Mouse (Mus musculus) stomach, embryonic 16.5 days (tissue): Measurements from ENCODE around the gene Morf4l1. TPM values are rescaled to one million over a fixed set of nuclear protein-coding genes. Genes with fewer than 3 reads are reported as not detected.
"Not testable (repeated sequence)": the region's sequence is repeated elsewhere in the genome, so short reads cannot be mapped to it uniquely, and the experiment has no call there.

ENCODE experiments used
- ATAC-seq: fragments of 200-750 bp; cut with Nextera tagmentation; 2 replicates; pipeline ENCODE4 v1.8.0; 2017; ENCODE audit warnings: moderate number of reproducible peaks, moderate TSS enrichment; ENCODE audit not compliant: insufficient read depth, low FRiP score
- H3K27ac ChIP-seq: fragments of 300-500 bp; sonication (generic); 2 replicates; pipeline ENCODE4 v1.5.1; 2014; ENCODE audit warnings: low read length
- H3K27me3 ChIP-seq: fragments of 300-500 bp; sonication (generic); 2 replicates; pipeline ENCODE4 v1.6.1; 2014; ENCODE audit warnings: low read length, control low read depth, mixed read lengths; ENCODE audit not compliant: control insufficient read depth, insufficient read depth
- H3K36me3 ChIP-seq: fragments of 300-500 bp; sonication (generic); 2 replicates; pipeline ENCODE4 v1.6.1; 2014; ENCODE audit warnings: low read length; ENCODE audit not compliant: control insufficient read depth, insufficient read depth
- H3K4me1 ChIP-seq: fragments of 300-500 bp; sonication (generic); 2 replicates; pipeline ENCODE4 v1.6.1; 2014; ENCODE audit warnings: low read length, control low read depth, mixed read lengths; ENCODE audit not compliant: control insufficient read depth, insufficient read depth
- H3K4me2 ChIP-seq: fragments of 300-500 bp; sonication (generic); 2 replicates; pipeline ENCODE4 v1.6.1; 2014; ENCODE audit warnings: low read depth, low read length, mixed read lengths
- H3K4me3 ChIP-seq: fragments of 300-500 bp; sonication (generic); replicated peaks from 2 replicates; pipeline ENCODE4 v1.5.1; 2014; ENCODE audit warnings: mild to moderate bottlenecking, low read length
- H3K9ac ChIP-seq: fragments of 300-500 bp; sonication (generic); 2 replicates; pipeline ENCODE4 v1.6.1; 2014; ENCODE audit warnings: low read length
- H3K9me3 ChIP-seq: fragments of 300-500 bp; sonication (generic); replicated peaks from 2 replicates; pipeline ENCODE4 v1.6.1; 2016; ENCODE audit warnings: low read length, control low read depth; ENCODE audit not compliant: control insufficient read depth
- whole genome bisulfite sequencing: fragments of 180-500 bp; shearing (Covaris S2); extraction: QIAGEN DNeasy Blood & Tissue Kit; methylation state at CpG from one replicate; pipeline ENCODE4 v1.1.7; 2014; 5-methylcytosine and 5-hydroxymethylcytosine counted together
- polyA plus RNA-seq: library from polyadenylated mRNA; unstranded; fragments of >200 nt; fragmentation: Nextera tagmentation; extraction: Ambion mirVana; gene quantifications from 2 replicates; pipeline ENCODE4 v1.2.1, GENCODE M21; 2015

Gene Morf4l1
- polyA plus RNA-seq, 1 experiment from 2014 or later, result 405 TPM

DNA sequence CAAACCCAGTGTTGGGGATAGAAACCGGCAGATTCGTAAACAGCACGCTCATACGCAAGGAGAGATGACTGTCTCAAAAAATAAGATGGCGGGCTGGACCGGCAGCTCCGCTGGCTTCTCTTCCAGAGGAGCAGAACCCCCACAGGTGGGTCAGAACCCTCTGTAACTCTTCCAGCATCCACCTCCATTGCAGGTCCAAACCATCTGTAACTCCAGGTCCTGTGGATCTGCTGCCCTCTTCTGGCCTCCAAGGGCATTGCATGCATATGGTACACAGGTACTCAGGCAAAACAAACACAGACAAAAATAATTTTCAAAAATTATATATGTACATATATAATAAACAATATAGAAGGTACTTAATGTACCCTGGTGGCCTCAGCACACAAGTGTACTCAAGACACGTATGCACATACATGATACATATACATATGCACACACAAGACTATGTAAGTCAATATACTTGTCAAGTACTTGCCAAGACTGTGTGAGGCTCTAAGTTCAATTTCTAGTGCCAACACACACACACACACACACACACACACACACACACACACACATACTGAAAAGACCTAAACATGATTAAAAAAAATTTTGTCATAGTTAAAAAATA is 37.6 kb downstream of the Morf4l1 start:
- Histone ChIP-seq H3K9me3 (no peaks in the 10 kb centered on the region), H3K4me3 (no peak overlapping the region), H3K4me1 (no peaks in the 10 kb centered on the region), H3K27ac (no peak overlapping the region), H3K9ac (no peak overlapping the region), H3K27me3 (no peaks in the 10 kb centered on the region), H3K4me2 (no peak overlapping the region), H3K36me3 (no peaks in the 10 kb centered on the region)
- ATAC-seq, result peak; percentile 29; the same call in 1 of the 2 replicates
- WGBS, result 57% methylated on average over 8 of the region's 8 CpGs

DNA sequence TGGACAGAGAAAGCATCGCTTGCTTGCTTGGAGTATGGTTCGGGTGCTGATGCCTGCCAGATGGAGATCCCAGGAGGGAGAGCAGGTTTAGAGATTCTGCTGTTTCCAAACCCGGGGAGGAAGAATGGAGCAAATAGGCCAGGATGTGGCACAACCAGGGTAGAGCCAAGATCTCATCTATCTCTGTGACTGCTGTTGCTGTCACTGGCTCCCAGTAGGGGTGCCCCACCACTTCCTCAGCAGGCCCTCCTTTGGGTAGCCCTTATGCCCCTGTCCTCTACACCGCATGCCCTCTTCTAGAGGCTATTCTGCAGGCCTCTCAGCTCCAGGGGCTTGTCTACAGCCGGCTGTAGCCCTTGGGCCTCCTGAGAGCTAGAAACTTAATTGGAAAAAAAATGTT is 38.4 kb downstream of the Morf4l1 start:
- no peak overlapping the region for H3K4me2 ChIP-seq
- H3K27me3 ChIP-seq, result no peaks in the 10 kb centered on the region
- 84% methylated on average over 5 of the region's 5 CpGs for WGBS
- no peaks in the 10 kb centered on the region for H3K9me3 ChIP-seq
- no peak for ATAC-seq
- H3K36me3 ChIP-seq, result no peaks in the 10 kb centered on the region
- no peak overlapping the region for H3K9ac ChIP-seq
- H3K27ac ChIP-seq, result no peak overlapping the region
- H3K4me1 ChIP-seq, result no peaks in the 10 kb centered on the region
- no peak overlapping the region for H3K4me3 ChIP-seq

DNA sequence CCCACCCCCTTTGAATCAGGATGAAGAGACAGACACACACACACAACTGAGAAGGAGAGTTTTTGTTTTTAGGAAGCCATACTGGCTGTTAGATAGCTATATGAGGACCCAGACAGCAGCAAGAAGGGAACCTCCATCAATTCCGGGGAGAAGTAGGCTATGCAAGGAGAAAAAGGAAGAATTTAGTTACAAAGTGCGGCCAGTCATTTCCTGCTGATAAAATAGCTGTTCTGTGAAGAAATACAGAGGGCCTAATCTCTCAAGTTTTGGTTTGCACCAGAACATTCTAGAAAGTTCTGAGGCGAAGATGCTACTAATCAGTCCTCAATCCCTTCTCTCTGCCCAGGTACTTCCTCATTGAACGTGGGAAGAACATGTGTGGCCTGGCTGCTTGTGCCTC is 39.2 kb downstream of the Morf4l1 start:
- WGBS, result 81% methylated on average over 4 of the region's 4 CpGs
- no peaks in the 10 kb centered on the region for H3K4me1 ChIP-seq
- no peak overlapping the region for H3K9ac ChIP-seq
- no peaks in the 10 kb centered on the region for H3K27me3 ChIP-seq
- H3K9me3 ChIP-seq, result no peaks in the 10 kb centered on the region
- ATAC-seq, result no peak
- H3K4me2 ChIP-seq, result no peak overlapping the region
- no peaks in the 10 kb centered on the region for H3K36me3 ChIP-seq
- no peak overlapping the region for H3K27ac ChIP-seq
- H3K4me3 ChIP-seq, result no peak overlapping the region

DNA sequence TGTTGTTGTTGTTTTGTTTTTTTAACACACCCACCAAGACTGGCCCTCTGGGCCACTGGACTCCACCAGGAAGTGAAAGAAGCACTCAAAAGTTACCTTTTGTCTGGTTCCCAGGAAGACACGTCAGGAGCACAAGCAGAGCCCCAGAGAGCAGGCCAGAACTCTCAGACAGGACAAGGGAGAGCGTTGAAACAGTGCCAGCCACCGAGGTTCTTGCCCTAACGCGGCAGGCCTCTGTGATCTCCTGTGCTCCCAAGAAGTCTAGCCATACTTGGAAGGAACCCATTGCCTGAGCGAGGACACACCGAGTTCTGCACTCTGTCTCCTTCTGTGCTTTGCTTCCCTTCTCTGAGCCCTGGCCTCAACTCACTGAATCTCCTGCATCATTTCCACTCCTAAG is 44.4 kb downstream of the Morf4l1 start:
- Histone ChIP-seq H3K36me3 (no peaks in the 10 kb centered on the region), H3K4me2 (no peak overlapping the region), H3K4me3 (no peak overlapping the region), H3K4me1 (peaks cover 4% of the 10 kb centered on the region; the same call in 1 of the 2 replicates), H3K9me3 (no peaks in the 10 kb centered on the region), H3K27ac (peak overlapping the region; percentile 2; the same call in 1 of the 2 replicates), H3K9ac (no peak overlapping the region), H3K27me3 (no peaks in the 10 kb centered on the region)
- no peak for ATAC-seq
- 81% methylated on average over 7 of the region's 7 CpGs for WGBS

DNA sequence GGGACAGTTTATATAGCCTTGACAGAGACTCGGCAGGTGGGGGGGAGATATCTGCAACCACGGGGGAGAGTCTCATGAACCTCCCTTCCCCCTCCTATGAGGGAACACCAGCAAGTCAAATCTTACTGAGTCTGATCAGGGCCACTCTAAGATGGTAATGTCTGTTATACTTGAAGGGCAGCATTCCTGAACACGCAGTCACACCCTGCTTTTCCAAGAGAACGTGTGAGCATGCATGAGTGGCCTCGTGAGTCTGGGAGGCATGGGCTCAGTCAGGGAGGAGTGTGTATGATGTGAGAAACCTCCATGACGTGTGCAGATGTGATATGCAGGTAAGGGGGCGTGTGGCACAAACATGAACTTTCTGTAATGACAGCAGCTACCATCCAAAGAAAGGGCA is 45.1 kb downstream of the Morf4l1 start:
- H3K9me3 ChIP-seq, result no peaks in the 10 kb centered on the region
- WGBS, result 56% methylated on average over 7 of the region's 7 CpGs
- peaks cover 4% of the 10 kb centered on the region; the same call in 1 of the 2 replicates for H3K4me1 ChIP-seq
- no peak overlapping the region for H3K4me2 ChIP-seq
- H3K27me3 ChIP-seq, result no peaks in the 10 kb centered on the region
- H3K27ac ChIP-seq, result peak overlapping the region; percentile 48
- no peak overlapping the region for H3K9ac ChIP-seq
- H3K4me3 ChIP-seq, result no peak overlapping the region
- peak; percentile 88; the same call in 1 of the 2 replicates for ATAC-seq
- H3K36me3 ChIP-seq, result no peaks in the 10 kb centered on the region

DNA sequence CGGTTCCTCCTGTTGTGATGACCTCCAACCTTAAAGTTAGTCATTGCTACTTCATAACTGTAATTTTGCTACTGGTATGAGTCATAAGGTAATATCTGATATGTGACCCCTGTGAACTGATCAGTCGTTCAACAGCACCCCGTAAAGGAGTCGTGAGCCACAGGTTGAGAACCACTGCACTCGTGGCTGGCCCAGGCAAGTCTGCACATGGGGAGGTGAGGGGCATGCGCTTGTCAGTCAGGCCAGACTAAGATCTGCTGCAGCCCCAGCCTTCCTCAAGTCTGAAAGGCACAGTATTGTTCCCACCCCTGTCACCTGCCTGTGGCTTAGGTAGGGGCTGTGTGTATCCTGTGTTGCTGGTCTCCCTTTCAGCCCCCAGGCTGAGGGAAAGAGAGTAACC is 45.8 kb downstream of the Morf4l1 start:
- Histone ChIP-seq H3K27me3 (no peaks in the 10 kb centered on the region), H3K4me2 (no peak overlapping the region), H3K9me3 (no peaks in the 10 kb centered on the region), H3K36me3 (no peaks in the 10 kb centered on the region), H3K4me1 (peaks cover 4% of the 10 kb centered on the region; the same call in 1 of the 2 replicates), H3K9ac (no peak overlapping the region), H3K27ac (peak overlapping the region; percentile 48), H3K4me3 (no peak overlapping the region)
- no peak for ATAC-seq
- WGBS, result 72% methylated on average over 6 of the region's 6 CpGs

DNA sequence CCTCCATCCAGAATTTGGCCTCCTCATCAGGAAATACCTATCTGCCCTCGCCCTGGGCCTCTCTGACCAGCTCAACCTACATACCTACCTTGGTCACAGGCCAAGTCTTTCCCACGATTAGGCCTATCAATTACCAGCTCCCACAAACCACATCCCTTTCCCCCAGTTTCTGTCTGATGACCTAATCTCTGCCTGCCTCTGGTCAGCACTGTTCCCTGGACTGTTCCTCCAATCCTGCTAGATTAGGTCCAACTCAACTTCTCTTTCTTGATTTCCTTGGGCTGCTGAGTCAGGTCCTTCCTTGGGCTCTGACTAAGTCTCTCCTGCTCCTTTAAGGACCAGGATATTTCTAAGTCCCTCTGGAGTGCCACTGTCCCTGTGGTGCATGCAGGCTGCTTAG is 47.2 kb downstream of the Morf4l1 start:
- no peak overlapping the region for H3K27ac ChIP-seq
- H3K9ac ChIP-seq, result no peak overlapping the region
- no peaks in the 10 kb centered on the region for H3K9me3 ChIP-seq
- H3K4me2 ChIP-seq, result no peak overlapping the region
- no peak for ATAC-seq
- H3K4me3 ChIP-seq, result no peak overlapping the region
- no peaks in the 10 kb centered on the region for H3K27me3 ChIP-seq
- H3K36me3 ChIP-seq, result no peaks in the 10 kb centered on the region
- peaks cover 4% of the 10 kb centered on the region; the same call in 1 of the 2 replicates for H3K4me1 ChIP-seq
- WGBS, result 58% methylated on average over 2 of the region's 2 CpGs

DNA sequence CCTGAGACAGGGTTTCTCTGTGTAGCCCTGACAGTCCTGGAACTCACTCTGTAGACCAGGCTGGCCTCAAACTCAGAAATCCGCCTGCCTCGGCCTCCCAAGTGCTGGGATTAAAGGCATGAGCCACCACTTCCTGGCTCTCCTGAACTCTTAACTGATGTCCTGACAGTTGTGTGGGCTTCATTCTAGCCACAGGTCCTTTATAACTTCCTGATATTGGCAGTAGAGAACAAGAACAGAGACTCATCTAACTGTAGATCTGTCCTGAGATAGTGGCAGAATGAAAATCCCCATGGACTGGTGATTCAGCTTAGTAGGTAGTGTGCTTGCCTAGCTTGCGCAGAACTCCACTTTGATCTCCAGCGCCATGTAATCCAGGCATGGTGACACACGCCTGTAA is 53.6 kb downstream of the Morf4l1 start:
- H3K4me2 ChIP-seq, H3K27me3 ChIP-seq, H3K9ac ChIP-seq, ATAC-seq, H3K4me1 ChIP-seq, H3K36me3 ChIP-seq, H3K27ac ChIP-seq, H3K9me3 ChIP-seq, H3K4me3 ChIP-seq: not testable (repeated sequence)
- 92% methylated on average over 5 of the region's 5 CpGs for WGBS

DNA sequence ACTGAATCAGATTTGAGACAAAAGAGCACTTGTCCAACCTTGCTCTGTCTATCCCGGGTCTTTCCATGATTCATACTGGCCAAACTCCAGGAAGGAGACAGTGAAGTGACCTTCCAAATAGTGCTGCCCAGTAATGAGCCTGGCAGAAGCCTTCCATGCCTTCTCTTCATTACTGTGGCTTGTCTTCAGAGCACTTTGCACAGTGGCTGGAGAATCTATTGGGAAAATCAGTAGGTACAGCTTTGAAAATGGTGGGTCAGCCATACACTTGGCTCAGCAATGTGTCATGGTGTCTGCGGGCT is 54.0 kb downstream of the Morf4l1 start:
- H3K27me3 ChIP-seq, result no peaks in the 10 kb centered on the region
- H3K4me3 ChIP-seq, result no peak overlapping the region
- no peaks in the 10 kb centered on the region for H3K36me3 ChIP-seq
- no peaks in the 10 kb centered on the region for H3K4me1 ChIP-seq
- WGBS, result 70% methylated on average over 2 of the region's 2 CpGs
- H3K4me2 ChIP-seq, result no peak overlapping the region
- no peak for ATAC-seq
- no peak overlapping the region for H3K27ac ChIP-seq
- no peaks in the 10 kb centered on the region for H3K9me3 ChIP-seq
- H3K9ac ChIP-seq, result no peak overlapping the region
